Mouse (Mus musculus) ES-Bruce4 (cell line): ENCODE measurements around the gene Disc1. TPM values are rescaled to one million over a fixed set of nuclear protein-coding genes. Genes with fewer than 3 reads are reported as not detected.

ENCODE experiments used
- H3K27ac ChIP-seq: 2 replicates; pipeline ENCODE4 v1.5.1; 2012; ENCODE audit warnings: low read length, inconsistent platforms; ENCODE audit not compliant: insufficient read depth
- H3K27me3 ChIP-seq: 2 replicates; pipeline ENCODE4 v1.6.1; 2012; ENCODE audit warnings: mild to moderate bottlenecking, low read length, inconsistent platforms; ENCODE audit not compliant: control insufficient read depth, poor library complexity, insufficient read depth, severe bottlenecking
- H3K36me3 ChIP-seq: 2 replicates; pipeline ENCODE4 v1.6.1; 2012; ENCODE audit warnings: inconsistent platforms, mild to moderate bottlenecking, low read length, moderate library complexity; ENCODE audit not compliant: control insufficient read depth, poor library complexity, insufficient read depth, severe bottlenecking
- H3K4me1 ChIP-seq: one replicate; pipeline ENCODE4 v1.8.1; 2011; ENCODE audit warnings: low read length; ENCODE audit not compliant: control insufficient read depth, insufficient read depth
- H3K4me3 ChIP-seq: 2 replicates; pipeline ENCODE4 v1.5.1; 2011; ENCODE audit warnings: low read depth, mild to moderate bottlenecking, low read length
- H3K9ac ChIP-seq: 2 replicates; pipeline ENCODE4 v1.6.1; 2012; ENCODE audit warnings: low read depth, mild to moderate bottlenecking, inconsistent platforms; ENCODE audit not compliant: poor library complexity, severe bottlenecking
- H3K9me3 ChIP-seq: replicated peaks from 2 replicates; pipeline ENCODE4 v1.6.1; 2012; ENCODE audit warnings: mild to moderate bottlenecking, low read length, inconsistent platforms; ENCODE audit not compliant: control insufficient read depth, poor library complexity, insufficient read depth, severe bottlenecking
- CTCF ChIP-seq: IDR thresholded peaks from one replicate; pipeline ENCODE4 v1.8.1; 2011; ENCODE audit warnings: low read depth, low read length
- EP300 ChIP-seq: IDR thresholded peaks from 2 replicates; pipeline ENCODE4 v1.6.1; 2011; ENCODE audit warnings: low read depth, low read length; ENCODE audit not compliant: insufficient read depth
- POLR2A ChIP-seq: IDR thresholded peaks from one replicate; pipeline ENCODE4 v1.8.1; 2011; ENCODE audit warnings: low read length; ENCODE audit not compliant: insufficient read depth
- polyA plus RNA-seq: library from polyadenylated mRNA; stranded (reverse); fragments of >200 nt; gene quantifications from 2 replicates; pipeline ENCODE4 v1.2.4, GENCODE M21; 2011; ENCODE audit warnings: low read depth; ENCODE audit not compliant: missing spikeins, insufficient read depth, insufficient read length

Disc1 gene
- polyA plus RNA-seq, 1 experiment: not detected

GRCm38 (mm10) chr8:125201650-125202049, 147.7 kb downstream of the Disc1 start:
- Histone ChIP-seq H3K27ac (no peak overlapping the region), H3K4me1 (no peaks in the 10 kb centered on the region), H3K36me3 (no peaks in the 10 kb centered on the region), H3K4me3 (no peak overlapping the region), H3K9ac (no peak overlapping the region), H3K27me3 (no peaks in the 10 kb centered on the region), H3K9me3 (no peaks in the 10 kb centered on the region)
- no peak for TF ChIP-seq POLR2A

- Histone ChIP-seq H3K9ac (no peak overlapping the region), H3K9me3 (no peaks in the 10 kb centered on the region), H3K27ac (no peak overlapping the region), H3K4me1 (no peaks in the 10 kb centered on the region), H3K27me3 (no peaks in the 10 kb centered on the region), H3K4me3 (no peak overlapping the region), H3K36me3 (no peaks in the 10 kb centered on the region)
- TF ChIP-seq POLR2A: no peak
- no peak for TF ChIP-seq EP300
- no peak for TF ChIP-seq CTCF
These were observed 149.0 kb downstream of the Disc1 start for GRCm38 (mm10) chr8:125203016-125203415.

GRCm38 (mm10) chr8:125205556-125205955, 151.6 kb downstream of the Disc1 start:
- Histone ChIP-seq H3K4me3 (no peak overlapping the region), H3K4me1 (no peaks in the 10 kb centered on the region), H3K27me3 (no peaks in the 10 kb centered on the region), H3K9me3 (no peaks in the 10 kb centered on the region), H3K36me3 (no peaks in the 10 kb centered on the region), H3K9ac (no peak overlapping the region), H3K27ac (no peak overlapping the region)
- no peak for TF ChIP-seq POLR2A
- TF ChIP-seq CTCF: no peak
- no peak for TF ChIP-seq EP300

- no peaks in the 10 kb centered on the region for H3K9me3 ChIP-seq
These were observed 152.4 kb downstream of the Disc1 start for GRCm38 (mm10) chr8:125206391-125206790.

DNA sequence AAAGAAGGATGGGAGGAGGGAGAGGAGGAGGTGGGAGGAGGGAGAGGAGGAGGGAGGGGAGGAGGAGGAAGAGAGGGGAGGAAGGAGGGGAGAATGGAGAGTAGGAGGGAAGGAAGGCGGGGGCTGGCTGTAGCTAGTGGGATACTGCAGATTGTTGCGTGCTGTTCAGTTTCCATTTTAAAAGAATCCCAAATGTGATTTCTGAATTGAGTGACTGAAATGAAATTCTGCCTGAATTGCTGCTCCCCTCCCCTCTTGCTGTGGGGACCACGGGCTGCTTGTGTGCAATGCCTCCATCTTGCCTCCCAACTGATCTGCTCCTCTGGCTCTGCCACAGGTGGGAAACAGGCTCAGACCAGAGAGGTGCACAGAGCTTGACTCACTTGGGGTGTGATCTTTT, 153.0 kb downstream of the Disc1 start:
- Histone ChIP-seq H3K4me1 (no peaks in the 10 kb centered on the region), H3K27me3 (no peaks in the 10 kb centered on the region), H3K36me3 (no peaks in the 10 kb centered on the region), H3K27ac (no peak overlapping the region), H3K9me3 (no peaks in the 10 kb centered on the region), H3K4me3 (no peak overlapping the region), H3K9ac (no peak overlapping the region)
- no peak for TF ChIP-seq CTCF

More at GRCm38 (mm10) chr8:125206391-125206790, 152.4 kb downstream of the Disc1 start:
- no peaks in the 10 kb centered on the region for H3K27me3 ChIP-seq
- H3K27ac ChIP-seq: no peak overlapping the region
- no peak overlapping the region for H3K9ac ChIP-seq
- H3K4me3 ChIP-seq: no peak overlapping the region
- H3K36me3 ChIP-seq: no peaks in the 10 kb centered on the region
- H3K4me1 ChIP-seq: no peaks in the 10 kb centered on the region
- TF ChIP-seq POLR2A (no peak), CTCF (no peak), EP300 (no peak)

DNA sequence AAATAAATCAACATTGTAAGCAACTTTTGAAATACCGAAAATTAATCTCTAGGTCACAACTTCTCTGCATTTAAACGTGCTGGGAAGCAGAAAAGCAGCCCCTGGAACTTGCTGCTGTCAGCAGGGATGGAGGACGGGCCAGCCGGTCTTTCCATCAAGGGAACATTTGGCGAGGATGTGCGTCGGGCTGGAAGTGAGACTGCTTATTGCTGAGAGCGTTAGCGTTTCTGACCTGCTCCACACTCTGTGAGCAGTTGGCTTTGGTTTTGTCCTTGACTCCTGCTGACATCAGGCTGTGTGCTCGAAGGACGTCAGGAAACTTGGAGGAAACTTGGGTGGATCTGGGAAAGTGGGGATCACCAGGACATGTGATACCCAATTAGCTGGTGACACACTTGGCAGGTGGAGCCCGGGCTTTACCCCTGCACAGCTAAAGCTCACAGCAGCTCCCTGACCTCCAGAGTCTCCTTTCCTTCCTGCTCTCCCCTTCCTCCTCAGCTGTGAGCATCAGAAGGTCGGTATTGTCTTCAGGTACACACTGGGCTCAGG, 158.7 kb downstream of the Disc1 start:
- no peak overlapping the region for H3K27ac ChIP-seq
- H3K9ac ChIP-seq: no peak overlapping the region
- TF ChIP-seq EP300: no peak
- TF ChIP-seq CTCF: no peak
- no peak for TF ChIP-seq POLR2A
- no peaks in the 10 kb centered on the region for H3K9me3 ChIP-seq
- no peaks in the 10 kb centered on the region for H3K27me3 ChIP-seq
- H3K4me1 ChIP-seq: no peaks in the 10 kb centered on the region
- no peak overlapping the region for H3K4me3 ChIP-seq
- H3K36me3 ChIP-seq: no peaks in the 10 kb centered on the region
